Mouse (Mus musculus): ENCODE results near the gene Nabp1. TPM values are rescaled to one million over a fixed set of nuclear protein-coding genes. Genes with fewer than 3 reads are reported as not detected.
"Not testable (repeated sequence)": the region's sequence is repeated elsewhere in the genome, so short reads cannot be mapped to it uniquely, and the experiment has no call there.

Nabp1 gene
- polyA plus RNA-seq, 1 experiment from 2014 or later = 124 TPM

DNA sequence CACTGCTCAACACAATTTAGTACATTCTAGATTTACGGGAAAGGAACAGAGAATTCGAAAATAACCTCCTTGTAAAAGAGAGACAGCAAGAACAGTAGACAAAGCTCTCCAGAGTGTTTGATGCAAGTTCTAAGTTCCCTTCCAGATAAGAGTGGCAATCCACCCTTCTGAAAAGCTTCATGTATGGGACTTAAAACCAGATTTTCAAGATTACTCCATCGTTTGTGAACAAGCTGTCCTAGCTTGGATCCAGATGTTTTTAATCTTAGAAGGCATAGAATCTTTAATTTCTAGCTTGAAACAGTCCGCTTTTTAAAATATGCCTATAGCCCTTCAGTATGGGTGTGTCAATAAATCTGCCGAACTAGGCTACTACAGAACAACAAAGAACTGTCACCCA, 11.0 kb downstream of the Nabp1 start:
- Histone ChIP-seq H3K4me3 (ENCODE audit: inconsistent target) (no peak overlapping the region), H3K27ac (no peak overlapping the region), H3K79me2 (ENCODE audit: inconsistent target) (no peaks in the 10 kb centered on the region), H3K36me3 (ENCODE audit: inconsistent target) (peaks cover 30% of the 10 kb centered on the region; the same call in 1 of the 2 replicates)
- WGBS (ENCODE audit: missing documents) = 95% methylated on average over 4 of the region's 5 CpGs

DNA sequence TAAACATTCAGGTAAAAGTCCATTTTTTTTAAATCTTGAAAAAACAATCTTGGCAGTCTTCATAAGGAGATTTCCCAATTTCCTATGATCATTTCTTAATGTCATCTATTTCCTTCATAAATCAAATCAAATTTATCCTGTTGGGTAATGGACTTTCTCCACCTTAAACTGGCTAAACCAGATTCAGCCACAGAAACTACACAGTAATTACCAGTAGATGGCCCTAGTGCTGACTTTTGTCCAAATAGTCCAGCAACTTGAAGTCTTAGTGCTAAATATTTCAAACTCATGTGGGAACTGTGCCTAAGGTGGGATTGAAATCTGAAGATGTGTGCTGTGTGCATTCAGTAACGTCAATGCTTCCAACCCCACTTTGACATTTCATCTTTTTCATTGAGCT, 11.8 kb downstream of the Nabp1 start:
- Histone ChIP-seq H3K4me3 (ENCODE audit: inconsistent target) (no peak overlapping the region), H3K27ac (no peak overlapping the region), H3K79me2 (ENCODE audit: inconsistent target) (no peaks in the 10 kb centered on the region), H3K36me3 (ENCODE audit: inconsistent target) (peaks cover 22% of the 10 kb centered on the region; the same call in 1 of the 2 replicates)
- 17% methylated on average over 1 of the region's 1 CpGs for WGBS (ENCODE audit: missing documents)

DNA sequence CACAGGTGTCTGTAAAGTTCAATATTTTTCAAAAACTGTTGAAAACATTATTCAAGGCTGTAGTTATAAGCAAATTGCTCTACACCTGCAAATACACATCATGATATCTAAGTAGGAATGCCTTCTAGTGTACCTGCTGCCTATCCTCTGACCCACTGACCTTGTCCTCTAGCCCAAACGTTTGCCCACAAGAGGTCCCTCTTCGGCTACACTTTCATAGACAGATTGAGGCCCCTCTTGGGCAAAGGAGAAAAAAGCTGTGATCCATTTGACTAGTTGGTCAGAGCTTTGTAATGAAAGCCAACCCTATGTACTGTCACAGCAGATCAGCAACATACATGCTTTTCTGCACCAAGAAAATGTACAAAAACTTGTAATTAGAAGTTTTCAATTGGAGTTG, 12.9 kb downstream of the Nabp1 start:
- no peak overlapping the region for H3K27ac ChIP-seq
- WGBS (ENCODE audit: missing documents) = 42% methylated on average over 2 of the region's 2 CpGs
- H3K79me2 ChIP-seq (ENCODE audit: inconsistent target) = no peaks in the 10 kb centered on the region
- H3K4me3 ChIP-seq (ENCODE audit: inconsistent target) = no peak overlapping the region
- H3K36me3 ChIP-seq (ENCODE audit: inconsistent target) = peaks cover 11% of the 10 kb centered on the region; the same call in 1 of the 2 replicates

GRCm38 (mm10) chr1:51463038-51463437, 15.2 kb downstream of the Nabp1 start:
- Histone ChIP-seq H3K79me2 (ENCODE audit: inconsistent target) (no peaks in the 10 kb centered on the region), H3K36me3 (ENCODE audit: inconsistent target) (no peaks in the 10 kb centered on the region), H3K4me3 (ENCODE audit: inconsistent target) (no peak overlapping the region), H3K27ac (no peak overlapping the region)
- WGBS (ENCODE audit: missing documents) = 91% methylated on average over 5 of the region's 5 CpGs

GRCm38 (mm10) chr1:51458731-51459450, 19.3 kb downstream of the Nabp1 start:
- no peaks in the 10 kb centered on the region for H3K79me2 ChIP-seq (ENCODE audit: inconsistent target)
- H3K36me3 ChIP-seq (ENCODE audit: inconsistent target) = no peaks in the 10 kb centered on the region
- H3K27ac ChIP-seq = no peak overlapping the region
- no peak overlapping the region for H3K4me3 ChIP-seq (ENCODE audit: inconsistent target)
- 42% methylated on average over 9 of the region's 10 CpGs for WGBS (ENCODE audit: missing documents)

DNA sequence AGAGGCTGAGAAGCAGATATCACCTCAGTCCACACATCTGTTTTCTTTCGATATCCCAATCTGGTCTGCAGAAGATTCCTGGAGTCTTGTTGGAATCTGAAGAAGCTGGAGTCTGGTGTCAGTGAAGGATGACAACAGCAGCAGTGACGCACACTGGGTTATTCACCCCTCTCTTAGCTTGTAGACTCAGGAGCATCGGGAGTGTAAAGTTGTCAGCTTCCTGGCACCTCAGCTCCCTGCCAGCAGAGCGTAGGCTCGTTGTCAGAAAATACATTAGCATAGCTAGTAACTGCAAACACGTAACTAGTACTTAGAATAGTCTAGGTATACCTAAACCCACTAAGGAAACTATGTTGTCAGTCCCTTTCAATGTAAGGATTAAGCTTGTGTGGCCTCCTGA, 20.1 kb downstream of the Nabp1 start:
- Histone ChIP-seq H3K36me3 (ENCODE audit: inconsistent target) (no peaks in the 10 kb centered on the region), H3K79me2 (ENCODE audit: inconsistent target) (no peaks in the 10 kb centered on the region), H3K27ac (no peak overlapping the region), H3K4me3 (ENCODE audit: inconsistent target) (no peak overlapping the region)
- WGBS (ENCODE audit: missing documents) = 82% methylated on average over 6 of the region's 6 CpGs

DNA sequence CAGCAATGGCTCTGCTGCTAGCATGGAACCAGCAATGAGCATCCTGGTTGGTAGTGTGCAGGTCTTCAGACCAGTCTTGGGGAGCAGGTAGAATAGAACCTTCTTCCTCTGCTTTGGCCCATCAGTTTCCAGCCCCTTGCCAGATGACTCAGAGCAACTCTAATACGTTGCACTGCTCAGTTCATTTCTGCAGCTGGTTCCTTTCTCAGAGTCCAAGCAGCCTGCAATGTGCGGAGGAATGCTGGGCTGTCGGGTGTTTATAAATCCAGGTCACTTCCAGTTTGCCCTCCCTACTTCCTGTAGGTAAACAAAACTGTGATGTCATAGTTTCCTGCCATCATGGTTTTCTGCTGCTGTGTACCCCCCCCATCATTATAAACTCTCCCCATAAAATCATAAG, 21.0 kb downstream of the Nabp1 start:
- Histone ChIP-seq H3K27ac (no peak overlapping the region), H3K36me3 (ENCODE audit: inconsistent target) (no peaks in the 10 kb centered on the region), H3K4me3 (ENCODE audit: inconsistent target) (no peak overlapping the region), H3K79me2 (ENCODE audit: inconsistent target) (no peaks in the 10 kb centered on the region)
- 92% methylated on average over 3 of the region's 3 CpGs for WGBS (ENCODE audit: missing documents)

GRCm38 (mm10) chr1:51448789-51449188, 29.4 kb downstream of the Nabp1 start:
- 86% methylated on average over 2 of the region's 2 CpGs for WGBS (ENCODE audit: missing documents)
- Histone ChIP-seq H3K27ac (no peak overlapping the region), H3K79me2 (ENCODE audit: inconsistent target) (no peaks in the 10 kb centered on the region), H3K4me3 (ENCODE audit: inconsistent target) (no peak overlapping the region), H3K36me3 (ENCODE audit: inconsistent target) (no peaks in the 10 kb centered on the region)

GRCm38 (mm10) chr1:51445854-51446460, 32.3 kb downstream of the Nabp1 start:
- Histone ChIP-seq H3K27ac (no peak overlapping the region), H3K36me3 (ENCODE audit: inconsistent target) (no peaks in the 10 kb centered on the region), H3K4me3 (ENCODE audit: inconsistent target) (no peak overlapping the region), H3K79me2 (ENCODE audit: inconsistent target) (no peaks in the 10 kb centered on the region)
- 94% methylated on average over 9 of the region's 9 CpGs for WGBS (ENCODE audit: missing documents)

DNA sequence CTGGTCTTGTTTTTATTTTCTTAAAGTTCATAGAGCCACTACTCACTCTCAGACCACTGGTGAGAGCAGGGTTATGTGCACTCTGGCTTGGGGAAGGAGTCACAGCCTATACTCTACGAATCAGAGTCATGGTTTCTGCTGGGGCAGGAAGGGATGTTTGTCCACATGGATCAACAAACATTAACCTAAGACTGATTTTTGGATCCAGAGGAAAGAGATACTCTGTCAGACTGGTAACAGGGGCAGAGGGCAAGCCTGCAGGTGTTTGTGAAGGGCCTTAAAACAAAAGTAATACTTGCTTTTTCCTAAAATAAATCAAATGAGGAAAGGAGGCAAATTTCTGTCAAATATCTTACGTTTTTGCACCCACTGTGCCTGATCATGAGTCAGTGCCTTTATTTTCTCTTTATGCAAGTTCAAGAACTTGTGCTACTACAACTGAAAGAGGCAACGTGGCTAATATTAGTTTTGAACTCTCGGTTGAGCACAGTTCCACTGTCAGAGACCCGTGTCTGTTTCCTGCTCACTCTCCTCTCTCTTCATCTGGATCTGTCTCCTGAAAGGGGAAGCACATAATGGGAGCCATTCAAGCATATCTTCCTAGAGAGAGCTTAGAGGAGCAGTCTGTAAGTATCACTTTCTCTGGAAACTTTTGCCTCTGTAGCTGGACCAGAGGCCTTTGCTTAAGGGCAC, 32.9 kb downstream of the Nabp1 start:
- no peaks in the 10 kb centered on the region for H3K79me2 ChIP-seq (ENCODE audit: inconsistent target)
- no peaks in the 10 kb centered on the region for H3K36me3 ChIP-seq (ENCODE audit: inconsistent target)
- no peak overlapping the region for H3K4me3 ChIP-seq (ENCODE audit: inconsistent target)
- WGBS (ENCODE audit: missing documents) = 75% methylated on average over 5 of the region's 5 CpGs
- no peak overlapping the region for H3K27ac ChIP-seq

- H3K79me2 ChIP-seq (ENCODE audit: inconsistent target) = no peaks in the 10 kb centered on the region
- WGBS (ENCODE audit: missing documents) = no CpG with 5 or more reads among the region's 1 CpGs
- no peak overlapping the region for H3K27ac ChIP-seq
- no peaks in the 10 kb centered on the region for H3K36me3 ChIP-seq (ENCODE audit: inconsistent target)
- no peak overlapping the region for H3K4me3 ChIP-seq (ENCODE audit: inconsistent target)
Observed at GRCm38 (mm10) chr1:51429775-51430174, 48.5 kb downstream of the Nabp1 start.

DNA sequence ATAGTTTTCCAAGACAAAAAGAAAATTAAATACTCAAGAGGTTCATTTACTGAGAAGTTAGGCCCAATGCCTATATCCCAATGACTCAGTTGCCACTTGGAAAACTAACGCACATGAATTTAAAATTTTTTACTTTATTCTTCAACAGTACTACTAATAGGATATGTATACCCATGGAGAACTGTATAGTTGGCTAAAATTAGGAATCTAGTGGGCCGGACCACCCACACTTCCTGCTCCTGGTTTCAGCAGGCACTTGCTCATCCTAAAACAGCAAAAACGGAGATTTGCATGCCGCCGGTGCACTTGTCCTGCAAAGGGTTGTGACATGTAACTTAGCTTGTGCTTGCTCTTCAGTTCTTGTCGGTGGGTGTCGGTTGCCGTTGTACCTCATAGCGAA, 51.9 kb downstream of the Nabp1 start:
- Histone ChIP-seq H3K4me3 (ENCODE audit: inconsistent target) (no peak overlapping the region), H3K36me3 (ENCODE audit: inconsistent target) (no peaks in the 10 kb centered on the region)
- over 99% methylated on average over 9 of the region's 9 CpGs for WGBS (ENCODE audit: missing documents)

DNA sequence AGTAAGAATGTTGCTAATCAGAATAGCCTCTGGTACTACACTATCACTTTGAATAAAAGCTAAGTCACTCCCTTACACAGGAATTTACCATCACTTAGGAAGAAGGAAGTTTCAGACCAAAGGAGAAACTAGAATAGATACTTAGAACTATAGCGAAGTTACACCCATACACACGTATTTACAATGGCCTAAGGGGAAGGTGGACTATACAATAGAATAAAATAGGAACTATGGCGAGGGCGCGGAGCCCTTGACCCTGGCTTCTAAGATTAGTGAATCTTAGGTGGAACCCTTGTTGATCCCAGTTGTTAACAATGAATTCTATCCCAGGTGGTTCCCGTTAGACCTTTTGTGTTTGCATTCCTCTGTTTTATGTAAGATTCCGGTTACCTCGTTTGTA, 57.2 kb downstream of the Nabp1 start:
- H3K4me3 ChIP-seq (ENCODE audit: inconsistent target); H3K27ac ChIP-seq; H3K36me3 ChIP-seq (ENCODE audit: inconsistent target); H3K79me2 ChIP-seq (ENCODE audit: inconsistent target): not testable (repeated sequence)
- 93% methylated on average over 8 of the region's 8 CpGs for WGBS (ENCODE audit: missing documents)

More for the DNA sequence above, 51.9 kb downstream of the Nabp1 start:
- H3K27ac ChIP-seq = no peak overlapping the region
- no peaks in the 10 kb centered on the region for H3K79me2 ChIP-seq (ENCODE audit: inconsistent target)

- H3K27ac ChIP-seq = no peak overlapping the region
- no peaks in the 10 kb centered on the region for H3K79me2 ChIP-seq (ENCODE audit: inconsistent target)
- no peak overlapping the region for H3K4me3 ChIP-seq (ENCODE audit: inconsistent target)
- H3K36me3 ChIP-seq (ENCODE audit: inconsistent target) = no peaks in the 10 kb centered on the region
- 85% methylated on average over 5 of the region's 5 CpGs for WGBS (ENCODE audit: missing documents)
Observed at GRCm38 (mm10) chr1:51418753-51419152, 59.5 kb downstream of the Nabp1 start.
